ENCODE assay signal across 10 mouse cellular contexts in the genomic region with DNA sequence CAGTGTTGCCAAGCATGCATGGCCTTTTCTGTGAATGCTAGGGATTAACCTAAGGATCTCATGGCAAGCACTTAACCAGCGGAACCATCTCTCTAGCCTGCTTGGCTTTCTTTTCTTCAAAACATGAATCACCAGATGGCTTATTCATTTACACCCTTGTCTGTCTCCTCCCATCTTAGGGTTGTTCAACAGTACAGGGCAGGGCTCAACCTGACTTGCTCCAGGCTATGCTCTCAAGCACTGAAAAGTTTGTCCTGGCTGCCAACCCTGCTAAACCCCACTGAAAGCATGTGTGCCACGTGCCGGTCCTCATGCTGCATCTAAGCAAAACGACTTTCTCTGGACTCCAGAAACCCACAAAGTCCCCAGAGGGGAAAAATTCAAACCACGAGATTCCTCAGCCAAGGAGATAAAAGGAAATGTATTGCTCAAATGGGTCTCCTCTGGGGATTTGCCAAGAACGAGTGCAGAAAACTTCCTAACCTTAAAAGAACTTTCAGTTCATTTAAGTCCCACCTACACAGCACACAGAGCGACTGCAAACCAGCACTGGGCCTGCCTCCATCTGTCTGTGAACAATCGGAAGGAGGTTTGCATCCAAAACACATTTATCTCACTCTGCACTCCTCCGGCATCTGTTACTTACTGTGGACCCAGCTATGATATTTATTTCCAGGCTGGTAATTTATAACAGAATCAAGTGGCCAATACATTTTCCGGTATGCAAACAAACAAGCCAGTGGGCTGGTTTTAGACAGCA.
DNase-seq lines count a peak whose midpoint lies in the region; ATAC-seq lines count a peak whose summit lies in the region.
"Had no signal": no experiment of that assay in that cellular context is flagged by ENCODE, and none has a peak within 500 bp of the region (broad histone marks: within the 10 kb centered on the region; RNA-seq: fewer than 3 reads in every experiment).

No protein-coding gene starts in this region.

- no peak for ATAC-seq in forebrain, embryonic 14.5 days
- ATAC-seq in forebrain, embryonic 12.5 days (ENCODE audit: low FRiP score) = no peak
- no peak for ATAC-seq in neural tube, embryonic 15.5 days (ENCODE audit: low FRiP score)
- ATAC-seq in intestine, embryonic 16.5 days = peak; percentile 81
- ATAC-seq in granulocyte monocyte progenitor cell, adult 5-6 weeks (replicated peaks; ENCODE audit: poor library complexity, severe bottlenecking) = no peak

- 71% methylated on average over 10 of the region's 10 CpGs for WGBS in forebrain, embryonic 14.5 days
- WGBS in forebrain, embryonic 12.5 days = 75% methylated on average over 10 of the region's 10 CpGs
- whole genome bisulfite sequencing in neural tube, embryonic 15.5 days = 64% methylated on average over 10 of the region's 10 CpGs
- 49% methylated on average over 10 of the region's 10 CpGs for WGBS in intestine, embryonic 16.5 days

- no peak overlapping the region for H3K9ac ChIP-seq in forebrain, embryonic 14.5 days (ENCODE audit: low read length)
- H3K9ac ChIP-seq in forebrain, embryonic 12.5 days = no peak overlapping the region
- no peak overlapping the region for H3K9ac ChIP-seq in neural tube, embryonic 15.5 days (replicated peaks)
- H3K9ac ChIP-seq in intestine, embryonic 16.5 days (ENCODE audit: low read depth, low read length) = no peak overlapping the region
- H3K9ac ChIP-seq: stomach, embryonic 15.5 days had no signal

- H3K36me3 ChIP-seq in forebrain, embryonic 14.5 days (ENCODE audit: control insufficient read depth, insufficient read depth, low read length) = no peaks in the 10 kb centered on the region
- H3K36me3 ChIP-seq in forebrain, embryonic 12.5 days (replicated peaks) = no peaks in the 10 kb centered on the region
- no peaks in the 10 kb centered on the region for H3K36me3 ChIP-seq in neural tube, embryonic 15.5 days
- H3K36me3 ChIP-seq in intestine, embryonic 16.5 days (ENCODE audit: control insufficient read depth, insufficient read depth, low read length) = no peaks in the 10 kb centered on the region
- H3K36me3 ChIP-seq: stomach, embryonic 15.5 days had no signal

- no peak overlapping the region for H3K4me3 ChIP-seq in forebrain, embryonic 14.5 days (ENCODE audit: low read depth, low read length)
- H3K4me3 ChIP-seq in forebrain, embryonic 12.5 days (replicated peaks) = no peak overlapping the region
- no peak overlapping the region for H3K4me3 ChIP-seq in neural tube, embryonic 15.5 days (replicated peaks)
- H3K4me3 ChIP-seq in intestine, embryonic 16.5 days (ENCODE audit: low read length) = no peak overlapping the region
- H3K4me3 ChIP-seq: megakaryocyte, embryonic 14.5 days; stomach, embryonic 15.5 days had no signal

- no peaks in the 10 kb centered on the region for H3K9me3 ChIP-seq in forebrain, embryonic 14.5 days (replicated peaks; ENCODE audit: control insufficient read depth, low read length)
- no peaks in the 10 kb centered on the region for H3K9me3 ChIP-seq in forebrain, embryonic 12.5 days
- no peaks in the 10 kb centered on the region for H3K9me3 ChIP-seq in neural tube, embryonic 15.5 days (replicated peaks)
- H3K9me3 ChIP-seq in intestine, embryonic 16.5 days (ENCODE audit: control insufficient read depth, low read length) = no peaks in the 10 kb centered on the region
- H3K9me3 ChIP-seq: stomach, embryonic 15.5 days had no signal

- H3K4me2 ChIP-seq in forebrain, embryonic 14.5 days (ENCODE audit: low read length) = no peak overlapping the region
- no peak overlapping the region for H3K4me2 ChIP-seq in forebrain, embryonic 12.5 days
- no peak overlapping the region for H3K4me2 ChIP-seq in neural tube, embryonic 15.5 days
- H3K4me2 ChIP-seq in intestine, embryonic 16.5 days (ENCODE audit: low read depth, low read length) = no peak overlapping the region
- H3K4me2 ChIP-seq: stomach, embryonic 15.5 days had no signal

- no peaks in the 10 kb centered on the region for H3K27me3 ChIP-seq in forebrain, embryonic 14.5 days (replicated peaks; ENCODE audit: control insufficient read depth, insufficient read depth, low read length)
- H3K27me3 ChIP-seq in forebrain, embryonic 12.5 days = no peaks in the 10 kb centered on the region
- no peaks in the 10 kb centered on the region for H3K27me3 ChIP-seq in neural tube, embryonic 15.5 days (replicated peaks)
- H3K27me3 ChIP-seq in intestine, embryonic 16.5 days (replicated peaks; ENCODE audit: control insufficient read depth, insufficient read depth, low read length) = no peaks in the 10 kb centered on the region
- H3K27me3 ChIP-seq: megakaryocyte, embryonic 14.5 days; stomach, embryonic 15.5 days had no signal

- no peaks in the 10 kb centered on the region for H3K4me1 ChIP-seq in forebrain, embryonic 14.5 days (ENCODE audit: control insufficient read depth, insufficient read depth, low read length)
- H3K4me1 ChIP-seq in forebrain, embryonic 12.5 days = no peaks in the 10 kb centered on the region
- H3K4me1 ChIP-seq in neural tube, embryonic 15.5 days = 0 out of 2 replicates have a peak, but pooled peaks cover 5% of the 10 kb centered on the region
- peaks cover 6% of the 10 kb centered on the region; the same call in 1 of the 2 replicates for H3K4me1 ChIP-seq in intestine, embryonic 16.5 days (ENCODE audit: control insufficient read depth, insufficient read depth, low read length)
- H3K4me1 ChIP-seq: megakaryocyte, embryonic 14.5 days had no signal

- no peak overlapping the region for H3K27ac ChIP-seq in forebrain, embryonic 14.5 days (ENCODE audit: low read depth, low read length)
- H3K27ac ChIP-seq in forebrain, embryonic 12.5 days = no peak overlapping the region
- 0 out of 2 replicates have a peak overlapping the region, but pooled peaks have one; percentile 0 for H3K27ac ChIP-seq in neural tube, embryonic 15.5 days (replicated peaks)
- no peak overlapping the region for H3K27ac ChIP-seq in intestine, embryonic 16.5 days (ENCODE audit: low read length)
- H3K27ac ChIP-seq: stomach, embryonic 15.5 days had no signal

- DNase-seq in forebrain, embryonic 14.5 days (ENCODE audit: low spot score) = peak; percentile 10
- no peak for DNase-seq in neural tube, embryonic 10.5 days (ENCODE audit: extremely low spot score, low spot score)
- peak; percentile 38 to 53 for DNase-seq in right cerebral cortex, postnatal 10 days (ENCODE audit: low spot score in 2 of 2)
- no peak for DNase-seq in cerebellum, postnatal 10 days

Comparison
In these comparisons a context has a peak if more than half of its experiments do, and no peak if none do; other contexts are left out.
1. DNase-seq: peak in forebrain, embryonic 14.5 days (single experiment) and right cerebral cortex, postnatal 10 days (2 of 2); none in neural tube, embryonic 10.5 days (single experiment) and cerebellum, postnatal 10 days (0 of 2).